Mouse (Mus musculus): ENCODE results near the gene Gmnn. TPM values are rescaled to one million over a fixed set of nuclear protein-coding genes. Genes with fewer than 3 reads are reported as not detected.

Gmnn gene
- total and polyA plus RNA-seq, 3 experiments: 127 to 155 (median 129) TPM

- no peaks in the 10 kb centered on the region for H3K79me2 ChIP-seq (ENCODE audit: control insufficient read depth, insufficient read depth, low read length, poor library complexity)
- H3K27ac ChIP-seq (ENCODE audit: control insufficient read depth, low read depth, low read length): no peak overlapping the region
- TF ChIP-seq POLR2AphosphoS5 (IDR thresholded peaks at IDR 0.05; ENCODE audit: borderline replicate concordance, low read depth, low read length): no peak
- TF ChIP-seq KAT2A (conservative IDR thresholded peaks at IDR 0.05; ENCODE audit: low read depth, low read length): no peak
- no peak for TF ChIP-seq ZKSCAN1 (IDR thresholded peaks at IDR 0.05; ENCODE audit: low read depth, low read length)
- no peak for TF ChIP-seq EP300 (IDR thresholded peaks at IDR 0.05; ENCODE audit: low read depth in 1 of 2, low read length in 2 of 2)
- TF ChIP-seq POLR2AphosphoS2 (IDR thresholded peaks at IDR 0.05; ENCODE audit: low read length): no peak
- no peak for TF ChIP-seq MAX (IDR thresholded peaks at IDR 0.05; ENCODE audit: low read length)
- TF ChIP-seq SMC3 (IDR thresholded peaks at IDR 0.05; ENCODE audit: low read depth, low read length): no peak
- no peak for TF ChIP-seq MYB (IDR thresholded peaks at IDR 0.05; ENCODE audit: low read depth, low read length)
- TF ChIP-seq MEF2A (IDR thresholded peaks at IDR 0.05; ENCODE audit: extremely low read depth, insufficient replicate concordance, low read depth, low read length, poor library complexity, severe bottlenecking): no peak
- TF ChIP-seq GABPA (IDR thresholded peaks at IDR 0.05; ENCODE audit: low read depth, low read length): no peak
- no peak for TF ChIP-seq RCOR1 (IDR thresholded peaks at IDR 0.05; ENCODE audit: low read depth, low read length)
- H3K9ac ChIP-seq (ENCODE audit: control insufficient read depth, low read depth, low read length, poor library complexity, severe bottlenecking): no peak overlapping the region
- no peaks in the 10 kb centered on the region for H3K9me3 ChIP-seq (replicated peaks; ENCODE audit: insufficient read depth, low read length)
- DNase-seq (ENCODE audit: low read depth, low spot score): no peak
- H3K4me3 ChIP-seq (ENCODE audit: control insufficient read depth in 1 of 2, insufficient read depth in 1 of 2, low read depth in 2 of 2, low read length in 2 of 2): no peak overlapping the region
- H3K36me3 ChIP-seq (ENCODE audit: control insufficient read depth in 1 of 2, insufficient read depth in 2 of 2, low read length in 2 of 2): peaks cover 0 to 2% of the 10 kb centered on the region in 2 experiments; a peak in 1 of 4 replicates
- no peaks in the 10 kb centered on the region for H3K4me1 ChIP-seq (ENCODE audit: control insufficient read depth in 1 of 2, insufficient read depth in 2 of 2, low read length in 2 of 2)
- H3K27me3 ChIP-seq (ENCODE audit: control insufficient read depth in 1 of 2, insufficient read depth in 2 of 2, low read length in 2 of 2): no peaks in the 10 kb centered on the region
These were observed 37.9 kb downstream of the Gmnn start for GRCm38 (mm10) chr13:24723699-24724394.

GRCm38 (mm10) chr13:24721502-24721901, 40.2 kb downstream of the Gmnn start:
- no peak for DNase-seq (ENCODE audit: low read depth, low spot score)
- H3K27ac ChIP-seq (ENCODE audit: control insufficient read depth, low read depth, low read length): no peak overlapping the region
- H3K4me3 ChIP-seq (ENCODE audit: control insufficient read depth in 1 of 2, insufficient read depth in 1 of 2, low read depth in 2 of 2, low read length in 2 of 2): no peak overlapping the region
- no peak overlapping the region for H3K9ac ChIP-seq (ENCODE audit: control insufficient read depth, low read depth, low read length, poor library complexity, severe bottlenecking)
- TF ChIP-seq TBP (IDR thresholded peaks at IDR 0.05; ENCODE audit: low read depth, low read length) (no peak), MAFK (IDR thresholded peaks at IDR 0.05; ENCODE audit: borderline replicate concordance, low read depth, low read length) (no peak), JUND (IDR thresholded peaks at IDR 0.05; ENCODE audit: low read depth, low read length) (no peak), POLR2A (IDR thresholded peaks at IDR 0.05; ENCODE audit: control insufficient read depth in 1 of 2, insufficient read depth in 1 of 2, low read depth in 1 of 2, low read length in 2 of 2, poor library complexity in 1 of 2) (no peak), CTCF (IDR thresholded peaks at IDR 0.05 in 2 of 3, conservative IDR thresholded peaks at IDR 0.05 in 1 of 3; ENCODE audit: control insufficient read depth in 1 of 3, insufficient read depth in 1 of 3, low read depth in 2 of 3, low read length in 3 of 3, poor library complexity in 1 of 3, severe bottlenecking in 1 of 3) (no peak), MAX (IDR thresholded peaks at IDR 0.05; ENCODE audit: low read length) (no peak), MAZ (IDR thresholded peaks at IDR 0.05; ENCODE audit: low read depth, low read length) (no peak), TCF12 (IDR thresholded peaks at IDR 0.05; ENCODE audit: low read depth, low read length) (no peak), POLR2AphosphoS5 (IDR thresholded peaks at IDR 0.05; ENCODE audit: borderline replicate concordance, low read depth, low read length) (no peak), SIN3A (IDR thresholded peaks at IDR 0.05; ENCODE audit: low read length) (no peak), CHD2 (IDR thresholded peaks at IDR 0.05; ENCODE audit: low read length) (no peak), MYC (IDR thresholded peaks at IDR 0.05; ENCODE audit: low read depth, low read length) (no peak), RCOR1 (IDR thresholded peaks at IDR 0.05; ENCODE audit: low read depth, low read length) (no peak)
- no peaks in the 10 kb centered on the region for H3K9me3 ChIP-seq (replicated peaks; ENCODE audit: insufficient read depth, low read length)
- no peaks in the 10 kb centered on the region for H3K4me1 ChIP-seq (ENCODE audit: control insufficient read depth in 1 of 2, insufficient read depth in 2 of 2, low read length in 2 of 2)
- peaks cover 0 to 5% of the 10 kb centered on the region in 2 experiments; a peak in 2 of 4 replicates for H3K36me3 ChIP-seq (ENCODE audit: control insufficient read depth in 1 of 2, insufficient read depth in 2 of 2, low read length in 2 of 2)
- no peaks in the 10 kb centered on the region for H3K79me2 ChIP-seq (ENCODE audit: control insufficient read depth, insufficient read depth, low read length, poor library complexity)
- H3K27me3 ChIP-seq (ENCODE audit: control insufficient read depth in 1 of 2, insufficient read depth in 2 of 2, low read length in 2 of 2): no peaks in the 10 kb centered on the region
